Mouse (Mus musculus): ENCODE data around the gene Zfp524. TPM values are rescaled to one million over a fixed set of nuclear protein-coding genes. Genes with fewer than 3 reads are reported as not detected.

The Zfp524 gene
- 7.1 and 7.8 TPM in 2 replicates for polyA plus RNA-seq (2016; fragmentation: Nextera tagmentation; extraction: Ambion mirVana)

DNA sequence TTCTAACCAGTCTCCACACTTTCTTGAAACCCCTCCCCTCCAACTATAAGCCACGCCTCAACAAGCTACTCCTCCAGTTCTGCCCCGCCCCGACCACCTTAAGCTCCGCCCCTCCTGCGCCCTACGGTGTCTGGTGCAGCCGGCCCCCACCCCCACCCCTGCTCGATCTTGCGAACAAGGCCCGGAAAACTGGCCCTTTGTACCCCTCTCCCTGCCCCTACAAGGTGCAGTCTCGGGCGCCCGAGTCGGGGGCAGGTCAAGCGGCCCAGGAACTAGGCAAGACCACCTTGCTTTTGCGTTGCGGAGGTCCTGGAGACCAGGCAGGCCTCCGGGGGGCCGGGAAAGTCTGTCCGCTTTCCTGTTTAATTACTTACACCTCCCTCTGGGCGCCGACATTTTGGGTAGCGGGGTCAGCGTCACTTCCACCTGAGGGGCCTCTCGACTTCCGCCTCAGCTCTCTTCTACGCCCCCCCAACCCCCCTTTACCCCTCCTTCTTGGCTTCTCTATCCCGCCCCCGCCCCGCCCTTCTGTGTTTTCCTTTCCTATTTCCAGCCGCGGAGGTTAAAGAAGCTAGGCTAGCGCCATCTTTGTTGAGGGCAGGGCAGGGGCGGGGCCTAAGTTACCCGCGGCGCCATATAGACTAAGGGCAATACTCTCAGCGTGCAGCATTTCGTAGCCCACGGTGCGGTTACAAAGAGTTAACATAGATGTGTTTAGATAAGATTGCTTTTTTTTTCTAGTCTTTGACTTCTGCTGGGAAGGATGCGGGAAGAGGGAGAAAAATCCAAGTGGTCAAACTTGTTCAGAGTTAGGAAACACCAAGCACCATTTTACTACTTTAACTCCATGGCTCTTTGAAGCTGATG lies at the start of gene Zfp524, which contains the start of gene Fiz1:
TSS of gene Zfp524 (plus strand) at position 165 of the 867 bp plus-strand sequence.
TSS of gene Fiz1 (minus strand) at position 447 of the 867 bp plus-strand sequence.
- peak; percentile 79 for ATAC-seq (ENCODE audit: insufficient number of reproducible peaks, insufficient read depth, low FRiP score, low TSS enrichment, low read depth)
- Histone ChIP-seq H3K4me2 (peak within 1 kb of the TSS; percentile 61), H3K27ac (peak within 1 kb of the TSS; percentile 98), H3K27me3 (no peaks in the 10 kb centered on the region), H3K9me3 (no peaks in the 10 kb centered on the region), H3K4me3 (replicated peaks) (peak within 1 kb of the TSS; percentile 66), H3K4me1 (replicated peaks) (peaks cover 9% of the 10 kb centered on the region), H3K9ac (replicated peaks) (peak within 1 kb of the TSS; percentile 85), H3K36me3 (peaks cover 48% of the 10 kb centered on the region)
- WGBS = under 1% methylated on average over 42 of the region's 42 CpGs

DNA sequence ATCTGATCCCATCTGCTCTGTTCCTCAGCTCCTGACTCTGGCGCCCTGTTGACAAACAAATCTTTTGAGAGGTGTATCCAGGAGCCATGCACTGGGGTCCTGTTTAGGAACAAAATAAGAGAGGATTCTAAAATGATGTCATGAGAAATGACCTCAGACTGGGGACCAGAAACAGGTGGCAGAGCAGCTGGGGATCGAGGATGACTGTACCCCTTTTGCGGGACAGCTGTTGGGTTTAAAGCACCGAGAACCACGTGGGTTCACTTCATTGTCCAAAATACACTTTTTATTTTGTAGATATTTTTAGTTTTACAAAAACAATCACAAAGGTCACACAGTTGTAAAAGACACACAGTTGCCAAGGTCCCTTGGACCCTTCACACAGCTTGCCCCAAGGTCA lies 49.2 kb upstream of the Zfp524 start:
- Histone ChIP-seq H3K4me1 (replicated peaks) (no peaks in the 10 kb centered on the region), H3K27me3 (peaks cover 6% of the 10 kb centered on the region), H3K4me2 (no peak overlapping the region), H3K36me3 (no peaks in the 10 kb centered on the region), H3K4me3 (replicated peaks) (no peak overlapping the region), H3K9ac (replicated peaks) (no peak overlapping the region), H3K9me3 (no peaks in the 10 kb centered on the region), H3K27ac (no peak overlapping the region)
- ATAC-seq (ENCODE audit: insufficient number of reproducible peaks, insufficient read depth, low FRiP score, low TSS enrichment, low read depth) = no peak
- WGBS = 83% methylated on average over 5 of the region's 5 CpGs

DNA sequence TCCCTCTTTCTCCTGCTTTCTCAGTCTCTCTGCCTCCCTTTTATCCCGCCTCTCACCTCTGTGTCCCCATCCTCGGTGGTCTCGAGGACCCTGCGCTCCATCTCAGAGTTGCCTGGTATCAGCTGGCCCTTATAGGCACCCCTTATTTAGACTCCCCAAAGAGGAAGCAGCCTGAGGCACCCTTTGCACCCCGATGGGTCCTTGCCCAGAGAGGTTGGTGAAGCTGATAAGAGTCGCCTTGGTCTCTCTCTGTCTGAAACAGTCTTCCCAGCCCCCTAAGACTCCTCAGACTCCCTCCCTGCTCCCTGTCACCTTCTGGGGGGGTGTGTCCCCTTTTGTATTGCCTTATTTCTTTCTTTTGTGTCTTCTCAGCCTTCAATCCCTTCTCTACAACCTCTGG lies 43.1 kb upstream of the Zfp524 start, which contains the start of gene Sbk3:
TSS of gene Sbk3 (minus strand) at position 101 of the 400 bp plus-strand sequence.
- no peak within 1 kb of the TSS for H3K27ac ChIP-seq
- no peak for ATAC-seq (ENCODE audit: insufficient number of reproducible peaks, insufficient read depth, low FRiP score, low TSS enrichment, low read depth)
- H3K27me3 ChIP-seq = peaks cover 6% of the 10 kb centered on the region
- H3K4me3 ChIP-seq (replicated peaks) = no peak within 1 kb of the TSS
- no peak within 1 kb of the TSS for H3K4me2 ChIP-seq
- no peaks in the 10 kb centered on the region for H3K9me3 ChIP-seq
- WGBS = 40% methylated on average over 6 of the region's 6 CpGs
- no peaks in the 10 kb centered on the region for H3K4me1 ChIP-seq (replicated peaks)
- no peaks in the 10 kb centered on the region for H3K36me3 ChIP-seq
- H3K9ac ChIP-seq (replicated peaks) = no peak within 1 kb of the TSS

DNA sequence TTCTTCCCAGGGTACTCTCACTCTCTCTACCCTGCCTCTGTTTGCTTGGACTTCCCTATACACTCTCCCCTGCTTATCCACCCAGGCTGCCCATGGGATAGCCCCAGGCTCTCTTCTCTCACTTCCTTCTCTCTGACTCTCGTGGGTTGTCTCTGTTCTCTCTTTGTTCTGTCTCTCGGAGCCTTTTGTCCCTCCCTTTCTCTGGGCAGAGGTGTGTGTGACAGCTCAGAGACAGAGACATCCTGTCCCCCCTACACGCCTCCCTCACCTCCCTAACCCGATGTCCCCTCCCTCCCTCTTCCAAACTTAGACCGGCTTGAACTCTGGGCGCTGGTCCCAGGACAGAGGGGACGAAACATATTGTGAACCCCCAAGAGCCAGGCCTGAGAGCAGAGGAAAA lies 42.5 kb upstream of the Zfp524 start:
- H3K4me2 ChIP-seq = no peak overlapping the region
- ATAC-seq (ENCODE audit: insufficient number of reproducible peaks, insufficient read depth, low FRiP score, low TSS enrichment, low read depth) = no peak
- H3K27ac ChIP-seq = no peak overlapping the region
- 20% methylated on average over 7 of the region's 7 CpGs for WGBS
- H3K27me3 ChIP-seq = peaks cover 6% of the 10 kb centered on the region
- no peaks in the 10 kb centered on the region for H3K4me1 ChIP-seq (replicated peaks)
- H3K36me3 ChIP-seq = no peaks in the 10 kb centered on the region
- H3K9ac ChIP-seq (replicated peaks) = no peak overlapping the region
- 0 out of 2 replicates have a peak, but pooled peaks cover under 1% of the 10 kb centered on the region for H3K9me3 ChIP-seq
- no peak overlapping the region for H3K4me3 ChIP-seq (replicated peaks)

DNA sequence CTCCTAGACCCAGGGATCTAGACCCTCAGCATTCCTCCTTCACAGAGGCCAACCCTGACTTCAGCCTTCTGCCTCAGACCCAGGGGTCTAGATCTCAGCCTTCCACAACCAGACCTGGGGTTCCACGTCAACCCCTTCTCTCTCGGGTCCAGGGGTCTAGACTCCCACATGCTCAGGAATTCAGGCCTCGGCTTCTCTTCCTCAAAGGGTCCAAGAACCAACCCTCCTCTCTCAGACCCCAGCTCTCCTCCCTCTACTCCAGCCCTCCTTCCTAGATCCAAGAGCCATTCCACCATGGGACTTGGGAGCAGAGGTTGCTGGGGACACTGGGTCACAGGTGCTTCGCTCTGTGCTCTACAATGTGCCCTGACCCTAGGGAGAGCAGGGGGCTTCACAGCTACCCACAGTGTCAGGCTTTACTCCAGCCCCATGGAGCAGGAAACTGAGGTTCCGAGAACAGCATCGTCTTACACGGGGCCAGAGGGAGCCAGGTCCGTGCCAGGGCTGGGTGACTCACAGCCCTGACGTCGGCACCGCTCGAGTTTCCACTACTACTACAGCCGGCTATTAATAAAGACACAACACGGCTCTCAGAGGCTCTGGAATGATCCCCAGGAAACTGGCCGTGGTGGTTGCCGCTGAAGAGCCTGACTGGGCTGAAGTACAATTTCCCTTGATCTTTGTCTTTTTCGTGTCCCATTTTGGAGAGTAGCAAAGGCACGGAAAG lies 41.7 kb upstream of the Zfp524 start:
- no peaks in the 10 kb centered on the region for H3K4me1 ChIP-seq (replicated peaks)
- H3K36me3 ChIP-seq = no peaks in the 10 kb centered on the region
- H3K27ac ChIP-seq = no peak overlapping the region
- 69% methylated on average over 18 of the region's 18 CpGs for WGBS
- no peak; the same call in 1 of the 2 replicates for ATAC-seq (ENCODE audit: insufficient number of reproducible peaks, insufficient read depth, low FRiP score, low TSS enrichment, low read depth)
- H3K27me3 ChIP-seq = peaks cover 3% of the 10 kb centered on the region
- H3K4me3 ChIP-seq (replicated peaks) = no peak overlapping the region
- no peak overlapping the region for H3K9ac ChIP-seq (replicated peaks)
- H3K9me3 ChIP-seq = 0 out of 2 replicates have a peak, but pooled peaks cover 4% of the 10 kb centered on the region
- H3K4me2 ChIP-seq = no peak overlapping the region

DNA sequence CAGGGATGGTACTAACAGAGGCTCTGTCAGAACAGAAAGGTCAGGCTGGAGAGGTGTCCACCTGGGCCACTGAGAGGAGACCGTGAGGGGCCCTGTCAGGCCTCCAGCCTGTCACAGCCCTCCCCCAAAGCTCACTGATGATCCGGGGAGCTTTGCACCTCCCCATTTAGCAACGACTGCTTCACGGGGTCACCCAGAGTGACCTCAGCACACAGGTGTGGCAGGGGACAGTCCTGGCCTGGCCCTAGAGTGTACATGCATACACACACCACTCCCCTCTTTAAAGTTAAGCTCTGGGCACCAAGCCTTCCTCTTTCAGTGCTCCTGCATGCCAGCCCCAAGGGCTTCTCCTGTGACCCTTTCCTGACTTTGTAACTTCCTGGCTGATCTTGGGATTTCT lies 38.8 kb upstream of the Zfp524 start:
- 0 out of 2 replicates have a peak, but pooled peaks cover 4% of the 10 kb centered on the region for H3K9me3 ChIP-seq
- no peaks in the 10 kb centered on the region for H3K4me1 ChIP-seq (replicated peaks)
- no peak overlapping the region for H3K4me2 ChIP-seq
- 44% methylated on average over 4 of the region's 4 CpGs for WGBS
- H3K4me3 ChIP-seq (replicated peaks) = no peak overlapping the region
- H3K27ac ChIP-seq = no peak overlapping the region
- H3K9ac ChIP-seq (replicated peaks) = no peak overlapping the region
- no peaks in the 10 kb centered on the region; the same call in 1 of the 2 replicates for H3K27me3 ChIP-seq
- no peak for ATAC-seq (ENCODE audit: insufficient number of reproducible peaks, insufficient read depth, low FRiP score, low TSS enrichment, low read depth)
- H3K36me3 ChIP-seq = no peaks in the 10 kb centered on the region

DNA sequence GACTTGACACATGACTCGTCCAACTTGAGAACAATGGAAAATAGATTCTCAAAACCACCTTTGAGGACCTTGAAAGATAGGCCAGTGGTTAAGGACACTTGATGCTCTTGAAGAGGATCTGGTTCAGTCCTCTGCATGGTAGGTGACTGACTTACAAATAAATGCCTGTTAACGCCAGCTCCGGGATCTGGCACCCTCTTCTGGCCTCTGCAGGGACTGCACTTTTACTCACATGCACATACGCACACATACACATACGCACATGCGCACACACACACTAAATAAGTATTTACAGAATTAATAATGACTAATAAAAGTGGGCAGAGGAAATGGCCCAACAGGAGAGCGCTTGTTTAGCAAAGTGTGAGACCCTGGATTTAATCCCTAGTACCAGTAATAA lies 37.4 kb upstream of the Zfp524 start:
- Histone ChIP-seq H3K36me3 (no peaks in the 10 kb centered on the region), H3K27ac (no peak overlapping the region), H3K4me1 (replicated peaks) (no peaks in the 10 kb centered on the region), H3K9ac (replicated peaks) (no peak overlapping the region), H3K9me3 (0 out of 2 replicates have a peak, but pooled peaks cover 4% of the 10 kb centered on the region), H3K27me3 (no peaks in the 10 kb centered on the region), H3K4me3 (replicated peaks) (no peak overlapping the region), H3K4me2 (no peak overlapping the region)
- WGBS = 91% methylated on average over 7 of the region's 7 CpGs
- ATAC-seq (ENCODE audit: insufficient number of reproducible peaks, insufficient read depth, low FRiP score, low TSS enrichment, low read depth) = no peak

DNA sequence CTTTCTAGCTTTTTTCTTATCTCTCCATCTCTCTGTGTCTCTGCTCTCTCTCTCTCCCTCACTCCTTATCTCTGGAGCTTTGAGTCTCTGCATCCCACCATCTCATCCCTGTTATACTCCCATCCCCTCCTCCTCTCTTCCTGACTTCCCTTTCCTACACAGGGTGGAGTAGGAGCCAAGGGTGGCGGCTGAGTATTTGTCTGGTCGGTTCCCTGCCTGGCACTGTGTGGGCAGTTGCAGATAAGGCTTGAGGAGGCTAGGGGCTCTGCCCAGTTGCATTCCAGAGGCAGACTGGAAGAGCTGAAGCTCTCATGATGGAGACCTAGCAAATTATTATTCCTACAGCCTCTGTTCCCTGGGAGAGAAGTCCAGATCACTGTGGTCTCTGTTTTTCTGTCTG lies 26.0 kb upstream of the Zfp524 start:
- H3K4me1 ChIP-seq (replicated peaks) = no peaks in the 10 kb centered on the region
- no peak overlapping the region for H3K27ac ChIP-seq
- 70% methylated on average over 2 of the region's 2 CpGs for WGBS
- peaks cover 14% of the 10 kb centered on the region for H3K9me3 ChIP-seq
- ATAC-seq (ENCODE audit: insufficient number of reproducible peaks, insufficient read depth, low FRiP score, low TSS enrichment, low read depth) = no peak
- H3K36me3 ChIP-seq = peaks cover 22% of the 10 kb centered on the region
- H3K9ac ChIP-seq (replicated peaks) = no peak overlapping the region
- no peak overlapping the region for H3K4me3 ChIP-seq (replicated peaks)
- H3K4me2 ChIP-seq = no peak overlapping the region
- peaks cover 16% of the 10 kb centered on the region for H3K27me3 ChIP-seq

GRCm38 (mm10) chr7:4993347-4993998 lies 20.7 kb upstream of the Zfp524 start:
- Histone ChIP-seq H3K4me2 (peak overlapping the region; percentile 83), H3K4me1 (replicated peaks) (peaks cover 25% of the 10 kb centered on the region), H3K36me3 (peaks cover 34% of the 10 kb centered on the region), H3K4me3 (replicated peaks) (peak overlapping the region; percentile 59), H3K27me3 (peaks cover 33% of the 10 kb centered on the region), H3K9ac (replicated peaks) (peak overlapping the region; percentile 42; the same call in 1 of the 2 replicates), H3K27ac (no peak overlapping the region), H3K9me3 (peaks cover 26% of the 10 kb centered on the region)
- ATAC-seq (ENCODE audit: insufficient number of reproducible peaks, insufficient read depth, low FRiP score, low TSS enrichment, low read depth) = no peak
- WGBS = 30% methylated on average over 52 of the region's 55 CpGs

GRCm38 (mm10) chr7:4993999-4994788 lies 20.0 kb upstream of the Zfp524 start:
- Histone ChIP-seq H3K9me3 (peaks cover 26% of the 10 kb centered on the region), H3K36me3 (peaks cover 34% of the 10 kb centered on the region), H3K27ac (no peak overlapping the region), H3K9ac (replicated peaks) (peak overlapping the region; percentile 42), H3K4me2 (peak overlapping the region; percentile 83), H3K4me3 (replicated peaks) (peak overlapping the region; percentile 59), H3K27me3 (peaks cover 33% of the 10 kb centered on the region), H3K4me1 (replicated peaks) (peaks cover 25% of the 10 kb centered on the region)
- 50% methylated on average over 59 of the region's 59 CpGs for WGBS
- ATAC-seq (ENCODE audit: insufficient number of reproducible peaks, insufficient read depth, low FRiP score, low TSS enrichment, low read depth) = no peak

Data from limb, embryonic 12.5 days (tissue).